Mouse (Mus musculus) NIH3T3 (cell line): ENCODE results near the gene Mgat3.

Experiments
- DNase-seq: peaks from one replicate; pipeline ENCODE4 v3.0.0-alpha.2; 2012; ENCODE audit warnings: low read depth

The Mgat3 gene

GRCm38 (mm10) chr15:80228071-80228800 lies 54.7 kb downstream of the Mgat3 start:
- no peak for DNase-seq

DNA sequence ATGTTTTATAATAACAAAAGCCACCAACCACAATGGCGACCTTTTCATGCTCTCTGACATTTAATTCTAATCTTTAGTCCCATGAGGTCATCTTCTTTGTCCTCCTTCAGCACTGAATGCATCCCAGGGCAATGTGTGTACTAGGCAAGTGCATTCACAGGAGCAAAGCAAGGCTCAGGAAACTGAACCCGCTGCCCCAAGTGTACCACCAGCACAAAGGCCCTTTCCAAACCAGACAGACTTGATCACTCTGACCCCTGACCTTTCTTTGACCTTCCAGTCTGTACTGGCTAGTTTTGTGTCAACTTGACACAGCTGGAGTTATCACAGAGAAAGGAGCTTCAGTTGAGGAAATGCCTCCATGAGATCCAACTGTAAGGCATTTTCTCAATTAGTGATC lies 58.8 kb downstream of the Mgat3 start:
- no peak for DNase-seq

- peak; percentile 25 for DNase-seq
These were observed 59.5 kb downstream of the Mgat3 start for GRCm38 (mm10) chr15:80233053-80233452.

- peak; percentile 99 for DNase-seq
These were observed 60.4 kb downstream of the Mgat3 start, which contains the start of gene Mief1 for GRCm38 (mm10) chr15:80233733-80234509. TSS of gene Mief1 (plus strand) at chr15:80234018.

- DNase-seq = no peak
These were observed 62.0 kb downstream of the Mgat3 start, which contains the start of gene AC140267.1 for GRCm38 (mm10) chr15:80235535-80235934. TSS of gene AC140267.1 (plus strand) at chr15:80235835.

DNA sequence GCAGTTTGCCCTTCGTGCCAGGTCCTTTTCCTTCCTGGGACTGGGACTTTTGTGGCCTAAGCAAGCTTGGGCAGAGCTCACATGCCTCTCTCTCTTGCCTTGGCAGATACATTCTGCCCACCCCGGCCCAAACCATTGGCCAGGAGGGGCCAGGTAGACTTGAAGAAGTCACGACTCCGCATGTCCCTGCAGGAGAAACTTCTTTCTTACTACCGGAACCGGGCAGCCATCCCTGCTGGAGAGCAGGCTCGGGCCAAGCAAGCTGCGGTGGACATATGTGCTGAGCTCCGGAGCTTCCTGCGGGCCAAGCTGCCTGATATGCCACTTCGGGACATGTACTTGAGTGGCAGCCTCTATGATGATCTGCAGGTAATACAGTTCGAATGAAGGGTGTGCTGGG lies 74.6 kb downstream of the Mgat3 start:
- no peak for DNase-seq

DNA sequence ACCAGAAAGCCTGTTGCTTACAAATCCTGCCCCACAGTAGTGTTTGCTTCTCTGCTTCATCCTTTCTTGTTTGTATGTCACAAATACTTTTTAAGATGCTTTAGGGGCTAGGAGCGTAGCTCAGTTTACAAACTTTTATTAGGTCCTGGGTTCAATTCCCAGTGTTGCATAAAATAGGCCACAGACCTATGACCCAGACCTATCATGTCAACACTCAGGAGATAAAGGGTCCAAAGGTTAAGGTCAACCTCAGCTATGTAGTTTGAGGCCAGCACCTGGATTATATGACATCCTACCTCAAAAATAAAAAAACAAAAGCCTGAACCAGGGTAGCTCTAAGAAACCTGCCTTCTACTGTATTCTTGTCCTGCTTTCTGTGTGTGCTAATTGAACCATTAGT lies 75.1 kb downstream of the Mgat3 start:
- no peak for DNase-seq

DNA sequence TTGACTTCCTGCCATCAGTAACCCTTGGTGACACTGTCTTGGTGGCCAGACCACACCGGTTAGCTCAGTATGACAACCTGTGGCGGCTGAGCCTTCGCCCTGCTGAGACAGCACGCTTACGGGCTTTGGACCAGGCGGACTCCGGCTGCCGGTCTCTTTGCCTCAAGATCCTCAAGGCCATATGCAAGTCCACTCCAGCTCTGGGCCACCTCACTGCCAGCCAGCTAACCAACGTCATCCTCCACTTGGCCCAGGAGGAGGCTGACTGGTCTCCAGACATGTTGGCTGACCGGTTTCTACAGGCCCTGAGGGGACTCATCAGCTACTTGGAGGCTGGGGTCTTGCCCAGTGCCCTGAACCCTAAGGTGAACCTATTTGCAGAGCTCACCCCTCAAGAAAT lies 76.2 kb downstream of the Mgat3 start:
- no peak for DNase-seq

- no peak for DNase-seq
These were observed 77.1 kb downstream of the Mgat3 start for GRCm38 (mm10) chr15:80250586-80250985.

GRCm38 (mm10) chr15:80253530-80253929 lies 80.0 kb downstream of the Mgat3 start:
- peak; percentile 88 for DNase-seq

DNA sequence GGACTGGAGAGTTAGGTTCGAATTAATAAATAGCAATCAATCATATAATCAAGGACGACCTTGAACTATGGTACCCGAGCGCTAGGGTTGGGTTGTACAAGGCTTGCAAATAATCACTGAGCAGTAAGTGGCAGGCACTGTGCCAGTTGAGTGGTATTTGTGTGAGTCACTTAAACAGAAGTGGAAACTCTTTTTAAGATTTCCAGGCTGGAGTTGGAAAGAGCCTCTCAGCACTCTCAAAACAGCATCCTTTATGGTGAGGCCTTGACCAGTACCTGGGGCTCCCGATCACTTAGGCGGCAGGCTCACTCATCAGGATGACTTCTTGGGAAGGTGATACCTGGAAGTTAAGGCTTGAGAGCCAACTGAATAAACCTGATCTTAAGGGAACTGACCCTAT lies 80.7 kb downstream of the Mgat3 start:
- peak; percentile 96 for DNase-seq

GRCm38 (mm10) chr15:80254847-80255645 lies 81.5 kb downstream of the Mgat3 start, which contains the start of gene Atf4:
TSS of gene Atf4 (plus strand) at chr15:80255184.
- peak; percentile 100 for DNase-seq

GRCm38 (mm10) chr15:80255646-80256121 lies 82.2 kb downstream of the Mgat3 start:
- DNase-seq = peak; percentile 96

GRCm38 (mm10) chr15:80256242-80256641 lies 82.7 kb downstream of the Mgat3 start:
- peak; percentile 34 for DNase-seq

GRCm38 (mm10) chr15:80256656-80257601 lies 83.4 kb downstream of the Mgat3 start:
- peak; percentile 34 for DNase-seq

GRCm38 (mm10) chr15:80257602-80258239 lies 84.2 kb downstream of the Mgat3 start:
- peak; percentile 66 for DNase-seq

- peak; percentile 66 for DNase-seq
These were observed 85.0 kb downstream of the Mgat3 start for GRCm38 (mm10) chr15:80258240-80259170.

GRCm38 (mm10) chr15:80259406-80260045 lies 86.0 kb downstream of the Mgat3 start:
- no peak for DNase-seq

- peak; percentile 92 for DNase-seq
These were observed 87.2 kb downstream of the Mgat3 start for GRCm38 (mm10) chr15:80260677-80261076.
